Mouse (Mus musculus): ENCODE measurements around the gene Myo16. TPM values are rescaled to one million over a fixed set of nuclear protein-coding genes. Genes with fewer than 3 reads are reported as not detected.

Myo16 gene
- total RNA-seq, 2 experiments from 2014 or later: 1.1 to 1.3 TPM

- DNase-seq (ENCODE audit: low spot score in 2 of 2): no peak
Observed at GRCm38 (mm10) chr8:10402606-10403005, 248.9 kb downstream of the Myo16 start.

GRCm38 (mm10) chr8:10405469-10405868, 251.8 kb downstream of the Myo16 start:
- DNase-seq (ENCODE audit: low spot score in 2 of 2): no peak

GRCm38 (mm10) chr8:10409043-10409442, 255.3 kb downstream of the Myo16 start:
- DNase-seq (ENCODE audit: low spot score in 2 of 2): no peak

- no peak for DNase-seq (ENCODE audit: low spot score in 2 of 2)
Observed at GRCm38 (mm10) chr8:10411511-10411910, 257.8 kb downstream of the Myo16 start.

- no peak for DNase-seq (ENCODE audit: low spot score in 2 of 2)
Observed at GRCm38 (mm10) chr8:10413881-10414280, 260.2 kb downstream of the Myo16 start.

- DNase-seq (ENCODE audit: low spot score in 2 of 2): peak in 1 of 2 experiments; percentile 54
Observed at GRCm38 (mm10) chr8:10414684-10415212, 261.0 kb downstream of the Myo16 start.

GRCm38 (mm10) chr8:10415288-10415687, 261.6 kb downstream of the Myo16 start:
- no peak for DNase-seq (ENCODE audit: low spot score in 2 of 2)

GRCm38 (mm10) chr8:10415885-10416284, 262.2 kb downstream of the Myo16 start:
- no peak for DNase-seq (ENCODE audit: low spot score in 2 of 2)

GRCm38 (mm10) chr8:10416806-10417205, 263.1 kb downstream of the Myo16 start:
- DNase-seq (ENCODE audit: low spot score in 2 of 2): no peak

- DNase-seq (ENCODE audit: low spot score in 2 of 2): no peak
Observed at GRCm38 (mm10) chr8:10417281-10417680, 263.6 kb downstream of the Myo16 start.

- no peak for DNase-seq (ENCODE audit: low spot score in 2 of 2)
Observed at GRCm38 (mm10) chr8:10418013-10418412, 264.3 kb downstream of the Myo16 start.

- no peak for DNase-seq (ENCODE audit: low spot score in 2 of 2)
Observed at GRCm38 (mm10) chr8:10418971-10419370, 265.3 kb downstream of the Myo16 start.

- no peak for DNase-seq (ENCODE audit: low spot score in 2 of 2)
Observed at GRCm38 (mm10) chr8:10419726-10420125, 266.0 kb downstream of the Myo16 start.

GRCm38 (mm10) chr8:10420551-10420950, 266.8 kb downstream of the Myo16 start:
- DNase-seq (ENCODE audit: low spot score in 2 of 2): no peak

- no peak for DNase-seq (ENCODE audit: low spot score in 2 of 2)
Observed at GRCm38 (mm10) chr8:10421516-10422090, 267.9 kb downstream of the Myo16 start.

- no peak for DNase-seq (ENCODE audit: low spot score in 2 of 2)
Observed at GRCm38 (mm10) chr8:10435492-10435891, 281.8 kb downstream of the Myo16 start.

- DNase-seq (ENCODE audit: low spot score in 2 of 2): peak; percentile 49 to 55
Observed at GRCm38 (mm10) chr8:10438772-10439171, 285.1 kb downstream of the Myo16 start.

- no peak for DNase-seq (ENCODE audit: low spot score in 2 of 2)
Observed at GRCm38 (mm10) chr8:10439595-10440453, 286.1 kb downstream of the Myo16 start.

GRCm38 (mm10) chr8:10442562-10442961, 288.9 kb downstream of the Myo16 start:
- no peak for DNase-seq (ENCODE audit: low spot score in 2 of 2)

- no peak for DNase-seq (ENCODE audit: low spot score in 2 of 2)
Observed at GRCm38 (mm10) chr8:10445011-10445410, 291.3 kb downstream of the Myo16 start.

- no peak for DNase-seq (ENCODE audit: low spot score in 2 of 2)
Observed at GRCm38 (mm10) chr8:10448545-10448944, 294.8 kb downstream of the Myo16 start.

GRCm38 (mm10) chr8:10453046-10453445, 299.3 kb downstream of the Myo16 start:
- DNase-seq (ENCODE audit: low spot score in 2 of 2): no peak

Data from adrenal gland, postnatal 4 days (tissue).